Mouse (Mus musculus) E14TG2a.4 (cell line): ENCODE measurements at regions not wholly inside any gene's neighbourhood (a gene's known extent, or its start where the extent isn't known, plus 50 kb on each side); places are given as distances from the start of the nearest gene placed in this dataset.
A peak's percentile ranks its signal among the peaks of the same experiment; 100 is the strongest.

Experiments used
- H3K27me3 ChIP-seq: 2 replicates; pipeline ENCODE4 v1.6.1; 2014; ENCODE audit warnings: low read length, control low read depth; ENCODE audit not compliant: insufficient read depth
- H3K36me3 ChIP-seq: 2 replicates; pipeline ENCODE4 v1.6.1; 2014; ENCODE audit warnings: low read length, control low read depth; ENCODE audit not compliant: insufficient read depth
- H3K4me1 ChIP-seq: replicated peaks from 2 replicates; pipeline ENCODE4 v1.6.1; 2014; ENCODE audit warnings: low read depth, low read length, control low read depth
- H3K4me3 ChIP-seq: replicated peaks from 2 replicates; pipeline ENCODE4 v1.5.1; 2014; ENCODE audit warnings: mild to moderate bottlenecking, low read length
- H3K9me3 ChIP-seq: 2 replicates; pipeline ENCODE4 v1.6.1; 2014; ENCODE audit warnings: low read length, control low read depth
- CTCF ChIP-seq: conservative IDR thresholded peaks from 2 replicates; pipeline ENCODE4 v1.5.1; 2014; ENCODE audit warnings: low read length
- NANOG ChIP-seq: IDR thresholded peaks from 2 replicates; pipeline ENCODE4 v1.6.1; 2014; ENCODE audit warnings: borderline replicate concordance, low read length, mixed read lengths
- POU5F1 ChIP-seq: IDR thresholded peaks from 2 replicates; pipeline ENCODE4 v1.6.1; 2014; ENCODE audit warnings: low read length, borderline replicate concordance

GRCm38 (mm10) chr15:48860627-48861026, 5024.1 kb upstream of the Gm7489 start:
- Histone ChIP-seq H3K27me3 (no peaks in the 10 kb centered on the region), H3K9me3 (no peaks in the 10 kb centered on the region), H3K4me1 (no peaks in the 10 kb centered on the region), H3K36me3 (no peaks in the 10 kb centered on the region), H3K4me3 (no peak overlapping the region)
- TF ChIP-seq CTCF: no peak
- TF ChIP-seq NANOG: no peak
- no peak for TF ChIP-seq POU5F1

DNA sequence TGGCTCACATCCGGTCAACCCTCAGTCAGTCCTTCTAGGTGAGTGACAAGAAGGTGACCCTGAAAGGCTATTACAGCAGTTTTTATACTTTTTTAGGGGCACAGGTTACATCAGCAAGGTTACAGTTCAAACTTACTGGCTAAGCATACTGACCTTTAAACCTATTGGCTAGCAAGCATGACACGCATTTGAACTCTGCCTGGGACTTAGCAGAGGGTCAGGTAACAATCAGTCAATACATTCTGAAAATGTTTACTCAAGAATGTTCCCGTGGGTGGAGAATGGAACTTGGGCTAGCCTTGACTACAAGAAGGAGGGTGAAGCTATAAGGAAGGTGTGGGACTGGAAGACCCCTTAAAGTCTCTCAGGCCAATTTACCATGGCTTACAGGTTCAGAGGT, 4986.2 kb upstream of the Gm7489 start:
- Histone ChIP-seq H3K9me3 (no peaks in the 10 kb centered on the region), H3K36me3 (no peaks in the 10 kb centered on the region), H3K4me3 (no peak overlapping the region), H3K27me3 (no peaks in the 10 kb centered on the region), H3K4me1 (no peaks in the 10 kb centered on the region)
- no peak for TF ChIP-seq POU5F1
- no peak for TF ChIP-seq CTCF
- no peak for TF ChIP-seq NANOG

- Histone ChIP-seq H3K27me3 (no peaks in the 10 kb centered on the region), H3K9me3 (no peaks in the 10 kb centered on the region), H3K4me3 (no peak overlapping the region), H3K4me1 (no peaks in the 10 kb centered on the region), H3K36me3 (no peaks in the 10 kb centered on the region)
- TF ChIP-seq CTCF (no peak), NANOG (no peak), POU5F1 (no peak)
Measured at GRCm38 (mm10) chr15:48904687-48905086, 4980.0 kb upstream of the Gm7489 start.

DNA sequence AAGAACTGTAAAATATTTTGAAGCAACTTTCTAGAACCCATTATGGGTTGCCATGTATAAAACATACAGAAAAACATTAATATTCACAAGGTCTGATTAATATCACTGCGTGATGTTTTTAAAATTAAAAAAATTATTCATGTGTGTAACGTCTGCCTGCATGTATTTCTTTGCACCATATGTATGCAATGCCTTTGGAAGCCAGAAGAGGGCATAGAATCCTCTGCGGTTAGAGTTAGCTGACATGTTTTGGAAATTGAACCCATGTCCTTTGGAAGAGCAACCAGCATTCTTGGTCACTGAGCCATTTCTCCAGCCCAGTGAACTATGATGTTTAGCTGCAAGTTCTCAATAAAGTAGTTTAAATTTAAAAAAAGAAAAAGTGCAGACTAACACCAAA, 4958.8 kb upstream of the Gm7489 start:
- Histone ChIP-seq H3K9me3 (no peaks in the 10 kb centered on the region), H3K27me3 (no peaks in the 10 kb centered on the region), H3K4me3 (no peak overlapping the region), H3K4me1 (no peaks in the 10 kb centered on the region), H3K36me3 (no peaks in the 10 kb centered on the region)
- TF ChIP-seq NANOG (no peak), CTCF (peak; percentile 60)

DNA sequence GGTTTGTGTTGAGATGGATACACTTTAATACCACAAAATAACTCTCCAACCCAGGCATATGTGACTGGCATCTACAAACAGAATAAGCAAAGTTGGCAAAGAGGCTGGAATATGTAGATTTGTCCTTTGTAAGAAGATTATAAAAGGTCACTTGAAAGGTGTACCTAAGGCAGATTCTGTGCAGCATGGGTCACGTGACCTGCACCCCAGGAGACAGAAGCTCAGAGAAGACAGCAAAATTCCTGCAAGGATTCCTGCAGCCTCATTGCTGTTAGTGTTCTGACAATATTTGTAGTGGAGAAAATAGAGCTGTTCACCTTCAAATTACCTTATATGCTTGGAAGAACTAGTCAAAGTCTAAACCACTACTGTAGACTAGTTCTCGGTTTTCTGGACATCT, 4938.6 kb upstream of the Gm7489 start:
- Histone ChIP-seq H3K4me3 (no peak overlapping the region), H3K9me3 (no peaks in the 10 kb centered on the region), H3K27me3 (no peaks in the 10 kb centered on the region), H3K36me3 (no peaks in the 10 kb centered on the region), H3K4me1 (no peaks in the 10 kb centered on the region)
- TF ChIP-seq CTCF (no peak), NANOG (no peak), POU5F1 (no peak)

GRCm38 (mm10) chr15:48976176-48976575, 4908.5 kb upstream of the Gm7489 start:
- H3K27me3 ChIP-seq: no peaks in the 10 kb centered on the region
- no peaks in the 10 kb centered on the region for H3K36me3 ChIP-seq
- H3K4me3 ChIP-seq: no peak overlapping the region
- TF ChIP-seq CTCF (no peak), NANOG (no peak), POU5F1 (no peak)
- H3K4me1 ChIP-seq: peaks cover 8% of the 10 kb centered on the region
- peaks cover 13% of the 10 kb centered on the region for H3K9me3 ChIP-seq

DNA sequence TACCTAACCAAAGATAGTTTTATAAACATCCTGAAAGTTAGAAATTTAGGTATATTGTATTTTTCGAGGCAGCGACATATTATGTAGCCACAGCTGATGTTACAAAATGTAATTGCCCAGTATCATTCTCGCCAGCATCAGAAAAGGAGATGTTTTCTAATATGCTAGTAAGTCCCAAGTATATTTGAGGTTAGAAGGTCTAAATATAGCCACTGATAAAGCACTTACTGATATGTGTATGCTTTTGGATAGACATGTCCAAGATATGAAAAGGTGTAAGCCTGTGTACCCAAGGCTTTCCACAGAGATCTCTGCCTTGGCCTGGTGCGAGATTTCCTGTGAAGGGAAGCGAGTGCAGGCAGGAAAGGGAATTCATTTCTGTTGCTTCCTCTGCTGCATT, 4908.1 kb upstream of the Gm7489 start:
- Histone ChIP-seq H3K36me3 (no peaks in the 10 kb centered on the region), H3K4me1 (peaks cover 8% of the 10 kb centered on the region), H3K4me3 (no peak overlapping the region), H3K27me3 (no peaks in the 10 kb centered on the region), H3K9me3 (peaks cover 13% of the 10 kb centered on the region)
- TF ChIP-seq NANOG (no peak), CTCF (no peak), POU5F1 (no peak)
